Mouse (Mus musculus) layer of hippocampus, adult 9-11 months (tissue): Measurements from ENCODE around the gene Defb11.
"Not testable (repeated sequence)": the region's sequence is repeated elsewhere in the genome, so short reads cannot be mapped to it uniquely, and the experiment has no call there.

Experiments
- DNase-seq: peaks from one replicate; pipeline ENCODE4 v3.0.0; 2022

The Defb11 gene

DNA sequence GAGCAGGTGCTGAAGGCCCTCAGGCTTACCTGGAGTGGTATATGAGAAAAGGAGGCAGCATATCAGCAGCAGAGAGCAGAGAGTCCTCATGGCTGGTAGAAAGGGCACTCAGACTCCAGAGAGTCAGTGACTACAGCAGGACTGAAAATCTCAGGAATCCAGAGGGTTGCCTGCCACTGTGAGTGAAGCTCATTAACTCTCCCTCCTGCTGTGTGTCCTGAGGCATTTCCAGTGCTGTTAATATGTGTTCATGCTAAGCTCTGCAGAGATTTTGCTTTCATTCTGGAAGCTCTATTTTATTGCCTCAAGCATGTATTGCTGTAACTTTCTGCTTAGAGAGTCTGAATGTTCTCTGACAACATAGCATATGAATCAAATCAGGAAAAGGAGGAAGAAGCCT is at the start of gene Defb11:
Defb11 (minus strand) TSS at position 123 of the 400 bp plus-strand sequence.
- DNase-seq = not testable (repeated sequence)

DNA sequence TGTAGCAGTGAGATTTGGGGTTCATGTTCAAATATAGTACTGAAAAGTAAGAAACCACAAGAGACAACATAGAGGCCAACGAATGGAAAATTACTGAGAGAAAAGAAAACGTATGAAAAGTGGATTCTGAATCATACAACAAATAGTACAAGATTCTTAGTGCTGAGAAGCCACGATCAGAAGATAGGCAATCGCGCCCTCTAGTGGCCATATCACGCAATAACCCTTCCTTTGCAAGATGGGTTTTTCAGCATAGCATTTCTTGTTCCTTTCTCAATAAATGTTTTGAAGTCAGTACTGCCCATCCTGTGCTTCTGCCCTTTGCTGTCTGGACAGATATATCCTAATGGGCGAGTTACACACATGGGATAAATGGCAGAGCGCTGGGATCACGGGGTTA is 49.1 kb upstream of the Defb11 start:
- no peak for DNase-seq

DNA sequence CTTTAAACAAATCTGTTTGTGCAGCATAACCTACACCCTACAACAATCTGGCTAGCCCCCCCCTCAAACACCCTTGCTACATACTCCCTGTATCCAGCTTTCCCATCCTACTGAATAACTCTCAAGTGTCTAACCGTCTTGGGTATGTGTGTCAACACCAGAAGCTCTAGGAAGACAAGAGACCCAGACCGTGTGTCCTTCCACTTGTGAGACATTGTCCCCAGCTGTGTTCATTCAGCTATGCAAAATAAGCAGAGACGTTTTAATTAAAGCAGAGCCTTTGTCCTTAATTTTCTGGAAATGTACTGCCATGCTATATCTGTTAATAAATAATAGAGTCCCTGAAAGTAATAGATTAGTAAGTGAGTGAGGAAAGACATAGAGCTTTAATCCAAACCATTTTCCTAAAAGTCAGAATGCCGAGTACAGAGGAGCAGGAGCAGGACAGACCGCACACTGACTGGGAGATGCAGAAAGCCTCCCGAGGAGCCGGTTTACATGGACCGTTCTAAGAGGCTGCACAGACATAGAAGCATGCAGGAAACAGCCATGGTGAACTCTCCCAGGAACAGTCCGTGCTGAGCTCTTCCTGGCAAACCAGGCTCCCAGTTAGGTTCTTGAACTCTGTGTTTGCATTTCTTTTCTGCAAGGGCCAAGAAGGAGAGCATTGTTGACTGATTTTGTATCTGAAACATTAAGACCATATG is 41.3 kb upstream of the Defb11 start:
- no peak for DNase-seq

DNA sequence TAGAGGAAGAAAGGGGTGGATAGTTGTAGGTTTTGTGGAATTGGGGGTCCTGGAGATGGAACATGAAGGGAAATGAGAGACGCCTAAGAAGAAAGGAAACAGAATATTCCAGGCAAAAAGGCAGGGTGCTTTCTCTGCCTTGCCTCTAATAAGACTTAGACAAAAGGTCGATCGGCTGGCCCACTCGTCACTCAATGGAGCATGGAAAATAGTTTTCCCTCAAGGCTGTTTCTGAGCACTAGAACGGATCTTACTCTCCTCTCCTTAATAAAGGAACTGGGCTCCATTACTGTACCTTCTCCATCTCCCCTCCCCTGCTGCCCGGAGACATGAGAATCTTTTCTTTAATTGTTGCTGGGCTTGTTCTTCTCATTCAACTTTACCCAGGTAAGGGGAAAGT is 40.2 kb upstream of the Defb11 start, which contains the start of gene Defb13:
Defb13 (plus strand) TSS at position 301 of the 400 bp plus-strand sequence.
- DNase-seq = no peak

DNA sequence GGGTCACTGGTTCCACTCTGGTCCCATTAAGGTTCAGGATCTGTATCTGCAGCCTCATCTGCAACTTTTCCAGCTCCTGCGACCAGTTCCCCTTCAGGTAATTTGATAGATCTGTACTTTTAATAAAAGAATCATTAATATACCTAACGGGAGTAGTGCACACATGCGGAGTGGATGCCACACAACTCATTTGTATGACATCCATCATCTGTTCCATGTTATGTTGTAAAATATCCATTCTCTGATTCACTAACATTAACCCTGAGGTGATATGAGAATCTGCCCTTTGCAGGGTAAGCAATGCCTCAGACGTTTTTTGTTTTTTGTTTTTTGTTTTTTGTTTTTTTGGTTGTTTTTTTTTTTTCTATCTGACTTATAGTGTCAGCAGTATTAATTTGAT is 31.8 kb upstream of the Defb11 start, which contains the start of gene Defb35:
Defb35 (plus strand) TSS at position 301 of the 400 bp plus-strand sequence.
- DNase-seq = not testable (repeated sequence)

DNA sequence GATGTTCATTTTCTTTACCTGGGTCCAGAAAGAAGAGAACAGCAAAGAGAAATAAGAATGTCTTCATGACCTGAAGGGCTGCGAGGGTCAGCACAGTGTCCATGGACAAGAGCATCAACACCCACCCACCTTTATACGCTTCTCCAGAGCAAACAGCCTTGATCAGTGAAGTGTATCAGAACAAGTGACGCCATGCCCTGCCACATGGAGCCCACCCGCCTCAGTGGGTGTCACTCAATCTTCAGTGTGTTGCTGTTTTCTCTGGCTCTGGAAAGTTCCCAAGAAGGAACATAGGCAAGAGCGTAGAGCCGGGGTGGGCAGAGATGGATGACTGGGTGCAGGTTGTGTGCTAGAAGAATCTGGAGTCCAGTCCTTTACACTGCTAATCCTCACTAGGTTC is 26.4 kb upstream of the Defb11 start, which contains the start of gene Defb15:
Defb15 (minus strand) TSS at position 101 of the 400 bp plus-strand sequence.
- DNase-seq = no peak

DNA sequence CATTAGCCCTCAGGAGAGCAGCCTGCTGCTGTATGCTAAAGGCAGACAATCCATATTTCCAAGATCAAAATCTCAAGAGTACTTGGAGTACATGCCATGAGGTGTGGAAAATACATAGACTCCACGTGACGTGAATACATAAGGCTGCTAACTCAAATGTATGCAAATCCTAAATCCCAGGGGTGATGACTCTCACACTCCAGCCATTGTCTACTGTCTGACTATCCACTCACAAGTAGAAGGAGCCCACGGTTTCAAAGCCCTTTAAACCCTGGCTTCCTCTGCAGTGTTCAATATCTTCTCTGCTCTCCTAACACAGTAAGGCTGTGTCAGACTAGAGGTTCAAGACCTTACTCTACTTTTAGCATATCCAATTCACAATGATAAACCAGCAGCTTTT is 24.5 kb upstream of the Defb11 start:
- DNase-seq = not testable (repeated sequence)

DNA sequence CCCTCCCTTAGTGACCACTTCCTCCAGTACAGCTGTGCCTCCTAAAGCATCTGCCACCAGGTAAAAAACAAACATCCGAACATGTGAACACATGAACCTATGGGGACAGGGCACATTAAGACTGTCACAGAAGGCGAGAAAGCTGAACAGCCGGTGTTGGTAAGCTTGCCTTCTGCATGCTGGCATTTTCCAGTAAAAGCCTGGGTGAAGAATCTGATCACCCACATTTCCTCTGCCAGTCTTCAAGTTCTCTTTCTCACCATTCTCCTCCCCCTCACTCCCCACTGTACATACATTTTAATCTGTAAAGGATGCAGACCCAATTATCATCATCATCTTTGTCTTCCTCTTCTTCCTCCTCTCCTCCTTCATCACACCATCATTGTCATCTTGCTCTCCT is 9.4 kb upstream of the Defb11 start:
- peak; percentile 15 for DNase-seq

DNA sequence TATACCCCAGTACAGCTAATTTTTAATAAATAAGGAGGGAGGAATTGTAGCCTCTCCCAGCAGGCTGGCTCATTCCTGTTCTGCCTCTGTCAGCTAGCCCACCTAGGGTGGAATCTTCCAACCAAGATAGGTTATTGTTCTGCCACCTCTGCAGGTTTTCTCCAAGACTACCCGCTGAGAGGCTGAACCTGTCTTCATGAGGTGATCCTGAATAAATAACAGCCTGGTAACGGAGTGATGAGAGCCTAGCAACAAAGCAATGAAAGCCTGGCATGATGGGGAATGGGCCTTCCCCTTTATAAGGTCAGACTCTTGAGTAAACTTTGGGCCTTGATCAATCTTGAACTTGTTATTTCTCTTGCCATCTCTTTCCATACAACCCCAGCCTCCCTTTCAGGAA is 6.3 kb upstream of the Defb11 start:
- no peak for DNase-seq

DNA sequence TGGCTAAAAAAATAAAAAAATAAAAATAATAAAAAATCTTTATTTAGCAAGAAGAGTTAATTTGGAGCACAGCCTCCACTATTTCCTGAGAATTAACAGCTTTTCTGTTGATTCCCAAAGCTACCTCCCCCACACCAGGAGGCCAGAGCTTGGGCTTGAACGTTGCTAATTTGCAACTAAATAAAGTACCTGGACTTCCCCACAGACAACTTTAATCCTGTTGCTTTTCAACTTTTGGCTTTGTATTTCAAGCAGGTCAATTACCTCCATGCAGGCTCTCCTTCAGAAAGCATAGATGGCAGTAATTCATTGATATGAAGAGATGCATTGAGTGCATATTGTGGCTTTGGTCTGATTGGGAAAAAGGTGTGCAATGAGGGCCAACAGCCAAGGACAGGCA is 5.7 kb upstream of the Defb11 start:
- no peak for DNase-seq

DNA sequence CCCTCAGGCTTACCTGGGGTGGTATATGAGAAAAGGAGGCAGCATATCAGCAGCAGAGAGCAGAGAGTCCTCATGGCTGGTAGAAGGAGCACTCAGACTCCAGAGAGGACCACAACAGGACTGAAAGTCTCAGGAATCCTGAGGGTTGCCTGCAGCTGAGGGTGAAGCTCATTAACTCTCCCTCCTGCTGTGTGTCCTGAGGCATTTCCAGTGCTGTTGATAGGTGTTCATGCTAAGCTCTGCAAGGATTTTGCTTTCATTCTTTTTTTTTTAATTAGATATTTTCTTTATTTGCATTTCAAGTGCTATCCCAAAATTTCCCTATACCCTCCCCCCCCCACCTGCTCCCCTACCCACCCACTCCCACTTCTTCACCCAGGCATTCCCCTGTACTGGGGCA is 20.9 kb downstream of the Defb11 start, which contains the start of gene Defb9:
Defb9 (minus strand) TSS at position 101 of the 400 bp plus-strand sequence.
- DNase-seq = not testable (repeated sequence)

DNA sequence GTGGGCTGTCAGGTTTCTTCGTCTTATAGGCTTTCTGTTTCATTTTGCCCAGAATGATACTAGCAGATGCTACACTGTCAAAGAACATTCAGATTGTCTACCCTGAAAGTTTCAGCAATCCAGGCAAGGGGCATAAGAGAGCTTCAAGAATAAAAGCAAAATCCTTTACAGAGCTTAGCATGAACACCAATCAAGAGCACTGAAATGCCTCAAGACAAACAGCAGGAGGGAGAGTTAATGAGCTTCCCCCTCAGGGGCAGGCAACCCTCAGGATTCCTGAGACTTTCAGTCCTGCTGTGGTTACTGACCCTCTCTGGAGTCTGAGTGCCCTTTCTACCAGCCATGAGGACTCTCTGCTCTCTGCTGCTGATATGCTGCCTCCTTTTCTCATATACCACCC is 47.6 kb downstream of the Defb11 start, which contains the start of gene Defb10:
Defb10 (plus strand) TSS at position 316 of the 400 bp plus-strand sequence.
- not testable (repeated sequence) for DNase-seq
